12 mouse cellular contexts compared by ENCODE assay signal in the genomic region with DNA sequence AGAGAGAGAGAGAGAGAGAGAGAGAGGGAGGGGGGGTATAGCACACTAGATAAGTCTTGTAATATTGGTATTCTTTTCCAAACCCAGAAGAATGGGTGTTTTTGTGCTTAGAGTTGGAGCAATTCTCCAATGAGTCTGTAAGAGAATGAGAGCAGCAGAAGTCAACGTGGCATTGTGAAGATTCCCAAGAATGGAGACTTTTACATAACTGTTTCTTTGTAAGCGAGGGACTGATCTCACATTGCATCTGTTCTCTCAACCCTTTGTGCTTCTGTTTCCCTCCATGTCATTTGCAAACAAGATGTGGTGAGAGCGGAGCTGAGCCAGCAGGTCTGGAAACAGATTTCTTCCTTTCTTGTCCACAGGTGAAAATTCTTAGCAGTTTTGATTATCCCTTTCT.
"Had no signal": no experiment of that assay in that cellular context is flagged by ENCODE, and none has a peak within 500 bp of the region (broad histone marks: within the 10 kb centered on the region; RNA-seq: fewer than 3 reads in every experiment).

No protein-coding gene starts in this region.

- ATAC-seq: intestine, embryonic 15.5 days had no signal

- H3K4me1 ChIP-seq: intestine, embryonic 15.5 days; kidney, embryonic 15.5 days; liver, embryonic 13.5 days had no signal

- H3K4me3 ChIP-seq: intestine, embryonic 15.5 days; kidney, embryonic 15.5 days; liver, embryonic 13.5 days had no signal

- H3K27ac ChIP-seq: intestine, embryonic 15.5 days; kidney, embryonic 15.5 days; liver, embryonic 13.5 days; macrophage had no signal

- H3K27me3 ChIP-seq: intestine, embryonic 15.5 days; kidney, embryonic 15.5 days; liver, embryonic 13.5 days had no signal

- DNase-seq: kidney, adult 11 months; kidney, adult 8-10 months; kidney, postnatal 10 days; kidney, postnatal 36 days; liver, embryonic 13.5 days; lung, adult 2 months; midbrain, embryonic 14.5 days; thymus, adult 18-20 months; thymus, postnatal 36 days had no signal

- H3K36me3 ChIP-seq: intestine, embryonic 15.5 days; kidney, embryonic 15.5 days; liver, embryonic 13.5 days had no signal
